Mouse (Mus musculus) fat pad, adult 2 months (tissue): Measurements from ENCODE around the gene Yipf2.

Source experiments
- DNase-seq: peaks from one replicate; pipeline ENCODE4 v3.0.0-alpha.2; 2011; ENCODE audit warnings: low read depth, low spot score; ENCODE audit errors: extremely low read depth

Yipf2 gene

DNA sequence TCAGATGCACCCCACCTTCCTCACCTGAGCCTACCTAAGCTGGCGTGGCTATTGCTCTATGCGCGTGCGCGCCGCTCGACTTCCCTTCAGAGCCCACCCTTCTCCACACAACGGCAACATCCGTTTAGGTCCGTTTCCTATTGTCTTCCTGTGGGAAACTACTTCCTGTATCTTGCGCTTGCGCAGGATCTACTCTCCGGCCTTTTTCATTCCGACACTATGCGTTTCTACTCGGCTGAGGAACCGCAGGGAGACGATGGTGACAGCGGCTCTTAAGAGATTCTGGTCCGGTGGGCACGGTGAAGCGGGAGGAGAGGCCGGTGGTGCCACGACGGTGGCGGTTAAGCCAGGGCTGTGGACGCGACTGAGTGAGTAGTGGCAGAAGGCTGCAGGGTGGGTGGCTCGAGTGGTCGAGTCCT is at the start of gene Yipf2, which contains the start of gene Timm29:
Gene Yipf2, minus strand, starts transcription at position 126 of the 419 bp plus-strand sequence.
Gene Timm29, plus strand, starts transcription at position 20 of the 419 bp plus-strand sequence.
- DNase-seq: peak; percentile 73

DNA sequence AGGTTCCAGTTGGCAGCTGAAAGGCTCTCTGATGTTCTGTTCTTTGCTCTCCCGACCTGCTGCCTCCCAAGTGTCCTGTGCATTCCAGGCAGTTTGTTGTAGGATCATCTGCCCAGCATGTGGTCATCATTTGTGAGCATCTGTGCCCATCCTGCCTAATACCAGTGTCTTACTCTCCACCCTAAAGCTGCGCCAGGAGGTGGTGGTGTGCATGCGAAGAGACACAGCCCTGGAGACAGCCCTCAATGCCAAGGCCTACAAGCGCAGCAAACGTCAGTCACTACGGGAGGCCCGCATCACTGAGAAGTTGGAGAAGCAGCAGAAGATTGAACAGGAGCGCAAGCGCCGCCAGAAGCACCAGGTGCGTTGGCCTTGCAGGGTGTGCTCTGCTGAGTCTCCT is 46.4 kb upstream of the Yipf2 start:
- DNase-seq: no peak

GRCm38 (mm10) chr9:21635639-21636038 is 43.0 kb upstream of the Yipf2 start:
- DNase-seq: no peak

GRCm38 (mm10) chr9:21633106-21633505 is 40.5 kb upstream of the Yipf2 start:
- no peak for DNase-seq

DNA sequence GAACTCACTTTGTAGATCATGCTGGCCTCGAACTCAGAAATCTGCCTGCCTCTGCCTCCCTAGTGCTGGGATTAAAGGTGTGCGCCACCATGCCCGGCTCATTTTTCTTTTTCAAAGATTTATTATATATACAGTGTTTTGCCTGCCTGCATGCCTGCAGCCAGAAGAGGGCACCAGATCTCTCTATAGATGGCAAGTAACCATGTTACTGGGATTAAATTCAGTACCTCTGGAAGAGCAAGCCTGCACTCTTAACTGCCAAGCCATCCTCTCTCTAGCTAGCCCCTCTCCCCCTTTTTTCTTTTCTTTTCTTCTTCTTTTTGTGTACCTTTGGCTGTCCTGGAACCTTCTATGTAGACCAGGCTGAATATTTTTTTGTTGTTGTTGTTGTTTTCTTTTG is 38.0 kb upstream of the Yipf2 start:
- no peak for DNase-seq

DNA sequence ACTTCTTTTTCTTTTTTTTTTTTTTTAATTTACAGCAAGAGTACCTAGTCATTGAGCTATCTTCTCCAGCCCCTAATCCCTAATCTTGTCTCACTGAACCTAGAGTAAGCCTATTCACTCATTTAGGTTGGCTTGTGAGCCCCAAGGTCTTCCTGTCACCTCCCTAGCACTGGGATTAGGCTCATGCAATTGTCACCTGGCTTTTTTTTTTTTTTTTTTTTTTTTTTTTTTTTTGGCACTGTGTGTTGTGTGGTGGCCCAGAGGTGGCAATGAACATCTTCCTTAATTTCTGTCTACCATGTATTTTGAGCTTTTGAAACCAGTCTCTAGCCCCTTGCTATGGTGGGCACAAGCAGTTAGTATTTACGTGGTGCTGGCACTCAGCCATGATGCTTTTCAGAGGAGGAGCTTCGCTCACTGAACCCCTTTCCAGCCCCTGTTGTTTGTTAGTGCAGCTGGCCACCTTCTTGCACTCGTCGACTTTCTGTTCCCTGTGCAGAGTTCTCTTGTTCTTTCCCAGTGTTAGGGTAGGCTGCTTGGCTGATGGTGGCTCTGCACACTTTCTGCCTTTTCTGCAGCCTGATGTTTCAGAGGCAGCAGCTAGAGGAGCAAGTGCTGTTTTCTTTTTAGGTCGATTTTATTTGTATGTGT is 34.6 kb upstream of the Yipf2 start:
- no peak for DNase-seq

DNA sequence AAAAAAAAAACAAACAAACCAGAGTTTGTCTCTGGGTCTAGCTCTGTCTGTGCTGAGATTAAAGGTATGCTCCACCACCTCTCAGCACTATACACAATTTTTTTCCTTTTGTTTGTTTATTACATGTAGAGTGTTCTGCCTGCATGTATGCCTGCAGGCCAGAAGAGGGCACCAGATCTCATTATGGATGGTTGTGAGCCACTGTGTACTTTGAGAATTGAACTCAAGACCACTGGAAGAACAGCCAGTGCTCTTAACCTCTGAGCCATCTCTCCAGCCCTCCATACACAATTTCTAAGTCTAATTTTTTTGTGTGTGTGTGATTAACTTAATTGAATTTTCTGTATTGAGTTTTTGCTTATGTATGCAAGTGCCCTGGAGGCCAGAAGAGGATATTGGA is 33.9 kb upstream of the Yipf2 start:
- no peak for DNase-seq

DNA sequence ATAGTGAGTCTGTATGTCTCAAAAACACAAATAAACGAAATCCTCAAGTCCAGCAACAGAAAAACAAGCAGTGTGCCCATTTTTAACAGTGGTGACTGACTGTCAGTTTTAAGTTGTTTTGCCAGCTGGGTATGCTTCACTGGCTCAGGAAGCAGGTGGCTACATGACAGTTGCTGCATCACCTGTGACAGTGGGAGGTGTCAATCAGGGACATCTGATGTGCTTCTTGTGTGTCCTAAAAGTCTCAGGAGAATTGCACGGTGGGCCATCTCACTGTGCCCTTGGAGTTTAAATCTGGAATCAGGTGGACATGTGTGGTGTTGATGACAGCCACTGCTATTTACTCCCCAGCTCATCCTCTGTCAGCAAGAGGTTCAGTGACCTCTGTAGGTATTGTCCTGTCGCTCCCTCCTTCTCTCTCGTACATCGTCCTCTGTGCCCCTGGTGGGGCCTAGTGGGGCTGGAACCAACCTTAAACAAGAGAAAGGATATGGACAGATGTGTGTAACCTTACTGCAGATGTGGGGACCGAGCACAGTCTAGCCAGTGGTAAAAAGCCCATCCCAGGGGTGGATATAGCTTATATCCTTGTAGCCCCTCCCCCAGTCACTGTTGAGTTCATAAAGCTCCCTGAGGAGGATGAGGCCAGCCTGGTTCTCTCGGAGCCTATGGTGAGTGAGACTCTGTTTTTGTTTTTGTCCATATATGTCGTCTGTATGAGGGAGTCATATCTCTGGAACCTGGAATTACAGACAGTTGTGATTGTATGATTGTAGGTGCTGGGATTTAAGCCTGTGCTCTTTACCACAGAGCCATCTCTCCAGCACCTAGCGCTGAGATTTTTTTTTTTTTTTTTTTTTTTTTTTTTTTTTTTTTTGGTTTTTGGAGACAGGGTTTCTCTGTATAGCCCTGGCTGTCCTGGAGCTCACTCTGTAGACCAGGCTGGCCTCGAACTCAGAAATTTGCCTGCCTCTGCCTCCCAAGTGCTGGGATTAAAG is 33.0 kb upstream of the Yipf2 start:
- no peak for DNase-seq

DNA sequence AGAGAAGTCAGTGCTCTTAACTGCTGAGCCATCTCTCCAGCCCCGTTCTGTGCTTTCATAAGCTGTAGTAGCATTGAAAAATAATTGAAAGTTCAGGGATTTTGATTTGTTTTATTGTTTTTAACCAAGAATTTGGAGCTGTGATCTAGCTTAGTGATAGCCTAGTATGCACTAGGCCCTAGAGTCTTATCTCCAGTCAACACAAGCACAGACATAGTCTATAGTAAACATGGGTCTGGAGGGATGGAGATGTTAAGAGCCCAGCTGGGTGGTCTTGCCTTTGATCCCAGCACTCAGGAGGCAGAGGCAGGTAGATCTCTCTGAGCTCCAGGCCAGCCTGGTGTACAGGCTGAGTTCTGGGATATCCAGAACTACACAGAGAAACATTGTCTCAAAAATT is 30.0 kb upstream of the Yipf2 start:
- DNase-seq: no peak

GRCm38 (mm10) chr9:21620229-21620628 is 27.6 kb upstream of the Yipf2 start:
- peak; percentile 57 for DNase-seq

- DNase-seq: no peak
Observed at GRCm38 (mm10) chr9:21617066-21617465, 24.4 kb upstream of the Yipf2 start.

GRCm38 (mm10) chr9:21616232-21616781 is 23.7 kb upstream of the Yipf2 start:
- no peak for DNase-seq

DNA sequence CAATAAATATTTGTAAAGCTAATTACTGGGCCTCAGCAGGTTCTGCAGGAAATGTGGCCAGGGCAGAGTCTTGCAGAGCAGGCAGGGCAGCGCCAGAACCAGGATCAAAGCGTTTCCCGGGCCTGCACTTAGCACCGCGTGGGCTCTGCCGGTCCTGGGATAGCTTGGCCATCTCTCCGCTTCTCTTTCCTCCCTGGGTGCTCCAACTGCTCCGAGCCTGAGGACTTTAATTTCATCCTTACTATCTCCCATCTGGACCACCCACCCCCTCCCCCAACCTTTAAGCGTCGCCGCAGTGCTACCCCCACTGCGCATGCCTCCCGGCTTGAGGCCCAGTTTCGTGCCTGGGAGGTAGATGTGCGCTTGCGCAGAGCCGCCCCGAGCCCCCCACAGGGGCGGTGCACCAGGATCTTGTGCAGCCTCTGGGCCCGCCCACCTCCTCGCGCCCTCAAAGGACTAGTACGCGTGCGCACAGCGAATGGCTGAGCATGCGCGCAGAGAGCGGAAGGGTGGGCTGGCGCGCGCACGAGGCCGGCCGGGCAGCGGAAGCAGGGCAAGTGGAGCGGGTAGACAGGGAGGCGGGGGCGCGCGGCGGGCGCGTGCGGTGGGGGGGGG is 23.1 kb upstream of the Yipf2 start, which contains the start of gene Smarca4:
Gene Smarca4, plus strand, starts transcription at position 553 of the 615 bp plus-strand sequence.
- DNase-seq: peak; percentile 55

DNA sequence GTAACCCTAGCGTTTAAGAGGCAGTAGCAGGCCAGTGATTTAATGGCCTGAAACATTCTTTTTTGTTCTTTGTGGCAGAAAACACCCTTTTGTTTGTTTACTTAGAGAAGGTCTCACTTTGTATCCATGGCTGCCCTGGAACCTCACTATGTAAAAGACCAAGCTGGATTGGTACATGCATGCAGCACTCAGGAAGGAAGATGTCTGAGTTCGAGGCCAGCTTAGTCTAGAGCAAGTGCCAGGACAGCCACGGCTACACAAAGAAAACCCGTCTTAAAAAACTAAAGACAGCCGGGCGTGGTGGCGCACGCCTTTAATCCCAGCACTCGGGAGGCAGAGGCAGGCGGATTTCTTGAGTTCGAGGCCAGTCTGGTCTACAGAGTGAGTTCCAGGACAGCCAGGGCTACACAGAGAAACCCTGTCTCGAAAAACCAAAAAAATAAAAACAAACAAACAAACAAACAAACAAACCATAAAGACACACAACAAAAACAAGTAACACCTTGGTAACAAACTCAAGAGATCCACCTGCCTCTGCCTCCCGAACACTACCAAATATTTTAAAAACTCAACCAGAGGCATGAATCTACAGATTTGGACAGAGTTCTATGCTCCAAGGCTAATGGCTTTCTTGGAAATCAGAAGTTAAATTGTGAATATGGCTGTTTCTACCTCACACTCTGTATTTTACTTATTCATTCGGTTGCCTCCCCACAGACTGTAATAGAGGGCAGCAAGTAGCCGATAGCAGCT is 22.4 kb upstream of the Yipf2 start:
- no peak for DNase-seq

GRCm38 (mm10) chr9:21609861-21610260 is 17.2 kb upstream of the Yipf2 start:
- DNase-seq: no peak

GRCm38 (mm10) chr9:21606648-21607047 is 14.0 kb upstream of the Yipf2 start:
- DNase-seq: no peak

DNA sequence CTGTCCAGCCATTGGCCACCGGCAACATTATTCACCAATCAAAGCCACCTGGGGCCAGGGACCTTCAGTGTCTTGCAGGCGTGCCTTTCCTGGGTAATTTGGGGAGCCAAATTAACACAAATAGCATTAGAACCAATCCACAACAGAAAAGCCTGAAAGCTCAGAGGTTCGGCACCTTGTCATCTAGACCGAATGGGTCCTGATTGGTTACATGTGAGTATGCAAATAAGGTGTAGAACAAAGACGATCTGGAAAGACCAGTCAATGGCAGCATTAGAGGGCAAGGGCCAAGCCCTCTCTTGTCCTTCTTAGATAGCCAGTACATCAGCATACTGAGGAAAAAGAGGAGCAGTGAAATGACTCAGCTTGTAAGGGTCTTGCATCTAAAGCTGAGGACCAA is 13.2 kb upstream of the Yipf2 start:
- DNase-seq: no peak

- no peak for DNase-seq
Observed at GRCm38 (mm10) chr9:21604119-21604518, 11.5 kb upstream of the Yipf2 start.

- no peak for DNase-seq
Observed at GRCm38 (mm10) chr9:21601722-21602399, 9.2 kb upstream of the Yipf2 start.

DNA sequence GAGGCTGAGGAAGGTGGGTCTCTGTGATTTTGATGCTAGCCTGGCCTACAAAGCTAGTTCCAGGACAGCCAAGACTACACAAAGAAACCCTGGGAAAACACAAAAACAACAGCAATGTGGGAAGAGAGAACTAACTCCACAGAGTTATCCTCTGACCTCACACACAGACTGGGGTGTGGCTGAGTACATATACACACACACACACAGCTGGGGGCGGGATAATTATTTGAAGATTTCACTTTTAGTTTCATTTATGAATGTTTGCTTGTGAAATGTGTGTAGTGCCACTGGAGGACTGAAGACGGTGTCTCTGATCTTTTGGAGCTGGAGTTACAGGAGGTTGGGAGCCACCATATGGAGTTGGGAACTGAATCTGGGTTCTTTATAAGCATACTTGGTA is 8.4 kb upstream of the Yipf2 start:
- DNase-seq: no peak
